Mouse (Mus musculus): ENCODE measurements around the gene Hlx. TPM values are rescaled to one million over a fixed set of nuclear protein-coding genes. Genes with fewer than 3 reads are reported as not detected.

Gene Hlx
- polyA plus RNA-seq, 1 experiment from 2014 or later: 24.9 TPM

DNA sequence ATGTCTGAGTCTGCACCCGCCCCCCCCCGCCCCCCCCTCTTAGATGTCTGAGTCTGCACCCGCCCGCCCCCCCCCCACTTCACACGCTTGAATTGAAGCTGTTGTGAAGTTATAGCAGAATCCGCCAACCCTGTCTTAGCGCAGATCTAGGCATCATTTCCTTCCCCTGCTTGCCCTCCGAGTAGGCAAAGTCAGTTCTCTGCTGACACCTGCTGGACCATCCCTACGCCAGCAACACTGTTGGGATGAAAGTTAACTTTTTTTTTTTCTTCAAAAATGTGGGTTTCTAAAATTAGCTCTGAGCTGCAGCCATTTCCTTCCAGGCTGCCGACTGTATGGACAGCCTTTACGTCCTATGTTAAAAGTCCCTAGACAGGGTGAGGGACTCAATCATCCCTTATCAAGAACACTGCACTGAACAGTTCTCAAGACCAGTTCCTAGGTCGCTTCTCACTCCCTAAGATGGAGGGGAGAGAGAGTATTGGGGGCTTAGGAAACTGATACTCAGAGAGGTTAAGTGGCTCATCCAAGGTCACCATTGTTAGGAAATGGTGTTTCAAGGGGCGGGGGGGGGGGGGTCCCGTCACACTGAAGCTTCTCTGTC is 5.6 kb upstream of the Hlx start:
- H3K27ac ChIP-seq: no peak overlapping the region
- no peak overlapping the region for H3K4me3 ChIP-seq (ENCODE audit: inconsistent target)
- H3K36me3 ChIP-seq (ENCODE audit: inconsistent target): no peaks in the 10 kb centered on the region
- 14% methylated on average over 13 of the region's 14 CpGs for WGBS (ENCODE audit: missing documents)
- no peaks in the 10 kb centered on the region for H3K79me2 ChIP-seq (ENCODE audit: inconsistent target)

- Histone ChIP-seq H3K79me2 (ENCODE audit: inconsistent target) (no peaks in the 10 kb centered on the region), H3K27ac (no peak overlapping the region), H3K36me3 (ENCODE audit: inconsistent target) (no peaks in the 10 kb centered on the region), H3K4me3 (ENCODE audit: inconsistent target) (no peak overlapping the region)
- WGBS (ENCODE audit: missing documents): 100% methylated on average over 1 of the region's 2 CpGs
These were observed 4.8 kb upstream of the Hlx start for GRCm38 (mm10) chr1:184737228-184737627.

DNA sequence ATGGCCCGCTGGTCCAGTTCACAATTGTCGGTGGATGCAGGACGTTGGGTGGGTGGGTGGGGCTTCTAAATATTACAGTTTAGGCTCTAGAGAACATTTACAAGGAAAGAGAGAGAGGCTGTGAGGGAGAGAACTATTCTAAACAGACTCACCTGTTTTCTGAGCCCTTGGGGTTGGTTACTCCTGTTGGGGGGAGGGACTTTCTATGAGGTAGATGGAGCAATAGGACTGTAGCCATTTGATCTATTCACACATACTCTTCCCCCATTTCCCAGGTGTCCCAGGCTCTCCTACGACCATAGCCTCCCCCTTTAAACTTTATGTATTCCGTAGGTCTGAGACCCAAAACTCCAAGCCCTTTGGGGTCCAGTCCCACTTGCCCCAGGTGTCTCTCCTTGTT is 3.8 kb upstream of the Hlx start:
- WGBS (ENCODE audit: missing documents): 95% methylated on average over 2 of the region's 5 CpGs
- Histone ChIP-seq H3K4me3 (ENCODE audit: inconsistent target) (no peak overlapping the region), H3K27ac (no peak overlapping the region), H3K79me2 (ENCODE audit: inconsistent target) (peaks cover 4% of the 10 kb centered on the region), H3K36me3 (ENCODE audit: inconsistent target) (no peaks in the 10 kb centered on the region)

GRCm38 (mm10) chr1:184734991-184735920 is 2.8 kb upstream of the Hlx start:
- peaks cover 14% of the 10 kb centered on the region for H3K79me2 ChIP-seq (ENCODE audit: inconsistent target)
- peak overlapping the region; percentile 19; the same call in 1 of the 2 replicates for H3K4me3 ChIP-seq (ENCODE audit: inconsistent target)
- WGBS (ENCODE audit: missing documents): 5% methylated on average over 21 of the region's 25 CpGs
- no peaks in the 10 kb centered on the region for H3K36me3 ChIP-seq (ENCODE audit: inconsistent target)
- H3K27ac ChIP-seq: peak overlapping the region; percentile 72

GRCm38 (mm10) chr1:184734067-184734830 is 1.8 kb upstream of the Hlx start:
- Histone ChIP-seq H3K79me2 (ENCODE audit: inconsistent target) (peaks cover 24% of the 10 kb centered on the region), H3K4me3 (ENCODE audit: inconsistent target) (peak overlapping the region; percentile 83), H3K36me3 (ENCODE audit: inconsistent target) (no peaks in the 10 kb centered on the region), H3K27ac (peak overlapping the region; percentile 72)
- WGBS (ENCODE audit: missing documents): 2% methylated on average over 17 of the region's 27 CpGs

- Histone ChIP-seq H3K27ac (peak overlapping the region; percentile 72), H3K36me3 (ENCODE audit: inconsistent target) (no peaks in the 10 kb centered on the region), H3K79me2 (ENCODE audit: inconsistent target) (peaks cover 25% of the 10 kb centered on the region), H3K4me3 (ENCODE audit: inconsistent target) (peak overlapping the region; percentile 83)
- WGBS (ENCODE audit: missing documents): 6% methylated on average over 28 of the region's 28 CpGs
These were observed 1.1 kb upstream of the Hlx start for GRCm38 (mm10) chr1:184733300-184734066.

DNA sequence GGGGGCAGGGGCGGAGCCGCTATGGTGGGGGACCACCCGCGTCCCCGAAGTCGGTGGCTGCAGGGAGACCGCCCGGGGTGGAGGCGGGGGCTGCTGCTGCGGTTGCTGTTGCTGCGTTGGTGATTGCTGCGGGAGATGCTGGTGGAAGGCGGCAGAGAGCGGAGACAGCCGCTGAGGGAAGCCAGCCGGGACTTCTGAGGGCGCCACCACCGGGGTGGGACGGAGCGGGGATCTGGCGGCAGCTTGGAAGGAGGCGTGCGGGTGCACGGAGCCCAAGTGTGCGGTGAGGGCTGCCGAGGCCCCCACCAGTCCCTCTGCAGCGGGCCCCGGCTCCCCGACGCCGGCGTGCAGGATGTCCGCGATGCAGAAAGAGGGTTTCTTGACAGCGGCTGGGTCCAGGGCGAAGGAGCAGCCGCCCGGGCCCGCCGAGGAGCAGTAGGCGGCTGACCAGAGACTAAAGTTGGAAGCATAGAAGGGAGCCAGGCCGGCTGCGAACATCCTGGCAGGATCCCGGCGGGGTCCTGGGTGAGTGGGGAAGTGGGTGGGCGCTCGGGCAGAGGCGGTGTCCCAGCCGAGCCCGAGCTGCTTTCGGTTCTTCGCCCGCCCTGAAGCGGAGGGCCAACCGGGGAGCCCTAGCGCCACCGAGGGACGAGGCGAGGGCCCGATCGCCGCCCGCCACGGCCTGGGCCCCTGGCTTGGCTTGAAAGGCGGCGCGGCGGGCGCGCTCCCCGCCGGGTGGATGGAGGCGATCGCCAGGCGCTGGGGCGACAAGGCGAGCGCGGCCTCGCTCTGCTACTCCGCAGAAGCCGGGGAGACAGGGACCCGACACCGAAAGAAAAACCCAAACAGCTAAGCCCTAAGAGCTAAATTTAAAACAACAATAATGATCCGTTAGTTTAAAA is 524 bp downstream of the Hlx start:
- Histone ChIP-seq H3K27ac (peak overlapping the region; percentile 92), H3K79me2 (ENCODE audit: inconsistent target) (peaks cover 41% of the 10 kb centered on the region), H3K4me3 (ENCODE audit: inconsistent target) (peak overlapping the region; percentile 83), H3K36me3 (ENCODE audit: inconsistent target) (peaks cover 16% of the 10 kb centered on the region)
- WGBS (ENCODE audit: missing documents): under 1% methylated on average over 84 of the region's 85 CpGs

DNA sequence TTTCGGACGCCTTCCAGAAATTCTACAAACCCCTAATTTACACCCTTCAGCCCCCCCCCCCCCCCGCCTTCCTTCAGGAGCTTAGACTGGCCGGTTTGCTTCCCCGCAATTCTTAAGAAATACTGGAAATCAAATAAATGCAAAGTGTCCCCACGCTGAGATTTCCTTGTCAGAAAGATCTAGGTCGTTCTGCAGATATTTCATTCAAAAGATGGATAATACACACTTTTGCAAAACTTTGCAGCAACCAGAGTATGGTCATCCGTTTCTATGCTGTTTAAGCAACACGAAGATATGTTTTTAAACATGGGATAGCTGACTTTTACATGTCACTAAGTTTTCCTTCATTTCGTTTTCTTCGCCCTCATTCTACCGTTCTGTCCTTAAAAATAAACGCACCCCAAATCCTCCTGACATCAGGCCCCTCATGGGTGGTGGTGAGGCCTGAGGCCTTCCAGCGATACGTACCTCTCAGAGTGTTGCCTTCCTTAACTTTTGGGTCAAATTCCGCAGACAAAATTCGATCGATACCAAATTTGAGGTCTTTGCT is 1.3 kb downstream of the Hlx start:
- 18% methylated on average over 16 of the region's 18 CpGs for WGBS (ENCODE audit: missing documents)
- peak overlapping the region; percentile 92 for H3K27ac ChIP-seq
- peaks cover 43% of the 10 kb centered on the region for H3K79me2 ChIP-seq (ENCODE audit: inconsistent target)
- peak overlapping the region; percentile 83 for H3K4me3 ChIP-seq (ENCODE audit: inconsistent target)
- peaks cover 23% of the 10 kb centered on the region for H3K36me3 ChIP-seq (ENCODE audit: inconsistent target)

- Histone ChIP-seq H3K4me3 (ENCODE audit: inconsistent target) (peak overlapping the region; percentile 83), H3K79me2 (ENCODE audit: inconsistent target) (peaks cover 43% of the 10 kb centered on the region), H3K36me3 (ENCODE audit: inconsistent target) (peaks cover 29% of the 10 kb centered on the region), H3K27ac (peak overlapping the region; percentile 92)
- WGBS (ENCODE audit: missing documents): 57% methylated on average over 12 of the region's 12 CpGs
These were observed 1.9 kb downstream of the Hlx start for GRCm38 (mm10) chr1:184730453-184731013.

DNA sequence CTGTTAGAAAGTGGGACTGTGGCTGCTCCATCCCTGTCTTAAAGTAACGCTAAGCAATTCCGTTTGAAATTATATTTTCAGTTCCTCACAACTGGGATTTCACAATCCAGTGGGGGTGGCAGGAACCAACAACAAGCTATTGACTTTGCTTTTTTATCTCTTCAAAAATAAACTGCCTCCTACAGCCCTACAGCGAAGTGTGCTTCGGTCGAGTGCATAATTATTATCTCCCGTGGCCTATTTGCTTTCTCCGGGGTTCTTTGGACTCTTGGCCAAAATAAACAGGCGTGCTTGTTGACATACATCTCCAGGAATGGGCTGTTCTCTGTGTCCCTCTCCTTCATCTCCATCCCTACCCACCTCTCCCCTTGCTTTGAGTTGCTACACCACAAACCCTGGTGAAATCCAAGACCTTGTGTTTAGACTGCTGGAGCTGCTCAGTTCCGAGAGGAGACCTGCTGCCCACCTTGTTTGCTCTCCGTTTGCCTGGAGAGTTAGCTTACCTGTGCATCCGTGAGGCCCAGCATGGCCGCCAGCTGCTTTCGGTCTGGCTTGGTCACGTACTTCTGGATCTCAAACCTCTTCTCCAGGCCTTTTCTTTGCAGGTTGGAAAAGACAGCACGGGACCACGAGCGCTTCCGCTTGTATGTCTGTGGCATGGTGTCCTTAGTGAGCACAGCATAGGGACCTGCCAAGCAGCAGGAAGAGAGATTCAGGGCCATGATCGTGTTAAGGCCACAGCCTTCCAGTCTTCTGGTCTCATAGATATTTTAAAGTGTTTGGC is 2.9 kb downstream of the Hlx start:
- 48% methylated on average over 19 of the region's 19 CpGs for WGBS (ENCODE audit: missing documents)
- Histone ChIP-seq H3K79me2 (ENCODE audit: inconsistent target) (peaks cover 43% of the 10 kb centered on the region), H3K27ac (peak overlapping the region; percentile 92), H3K4me3 (ENCODE audit: inconsistent target) (peak overlapping the region; percentile 83), H3K36me3 (ENCODE audit: inconsistent target) (peaks cover 29% of the 10 kb centered on the region)

GRCm38 (mm10) chr1:184728561-184729115 is 3.8 kb downstream of the Hlx start:
- peak overlapping the region; percentile 83; the same call in 1 of the 2 replicates for H3K4me3 ChIP-seq (ENCODE audit: inconsistent target)
- H3K36me3 ChIP-seq (ENCODE audit: inconsistent target): peaks cover 29% of the 10 kb centered on the region
- H3K27ac ChIP-seq: peak overlapping the region; percentile 92
- 18% methylated on average over 6 of the region's 6 CpGs for WGBS (ENCODE audit: missing documents)
- H3K79me2 ChIP-seq (ENCODE audit: inconsistent target): peaks cover 43% of the 10 kb centered on the region
